Mouse (Mus musculus) gastrocnemius, adult 2 months (tissue): ENCODE measurements around the gene Snapc2. TPM values are rescaled to one million over a fixed set of nuclear protein-coding genes. Genes with fewer than 3 reads are reported as not detected.

Source experiments
- DNase-seq: peaks from one replicate; pipeline ENCODE4 v3.0.0; 2022
- H3K27ac ChIP-seq: fragments of 200-600 bp; 2 replicates; pipeline ENCODE4 v1.8.1; 2022; ENCODE audit warnings: mild to moderate bottlenecking
- H3K4me3 ChIP-seq: fragments of 200-600 bp; 2 replicates; pipeline ENCODE4 v1.8.1; 2022; ENCODE audit warnings: mild to moderate bottlenecking, moderate library complexity
- CTCF ChIP-seq: fragments of 200-600 bp; IDR thresholded peaks from 2 replicates; pipeline ENCODE4 v1.8.1; 2022; ENCODE audit warnings: antibody characterized with exemption, mild to moderate bottlenecking, moderate library complexity
- intact Hi-C: fragments of 180-260 bp; cut with DNase I; formaldehyde crosslinking; loops from one replicate; pipeline ENCODE4 v1.15.1; 2025
- total RNA-seq, 2 experiments: library from RNA; stranded (reverse); gene quantifications; 2 replicates each; pipeline ENCODE4 v1.2.3; 2021

Gene Snapc2
- total RNA-seq, 2 experiments from 2014 or later = 9.8 to 13.0 TPM

- peak within 1 kb of the TSS; percentile 63 for H3K4me3 ChIP-seq
- intact Hi-C loops = no loop called here
- DNase-seq = no peak
- no peak for TF ChIP-seq CTCF
- H3K27ac ChIP-seq = no peak within 1 kb of the TSS
Measured at GRCm38 (mm10) chr8:4216791-4217621, 35.9 kb upstream of the Snapc2 start, which contains the start of gene Prr36. Gene Prr36, minus strand, starts transcription at chr8:4217459.

GRCm38 (mm10) chr8:4219617-4220016 lies 33.3 kb upstream of the Snapc2 start:
- no peak for TF ChIP-seq CTCF
- Histone ChIP-seq H3K27ac (no peak overlapping the region), H3K4me3 (no peak overlapping the region)
- no peak for DNase-seq
- intact Hi-C loops = no loop called here

GRCm38 (mm10) chr8:4222059-4222458 lies 30.8 kb upstream of the Snapc2 start:
- intact Hi-C loops = no loop called here
- no peak for TF ChIP-seq CTCF
- DNase-seq = no peak
- Histone ChIP-seq H3K27ac (no peak overlapping the region), H3K4me3 (no peak overlapping the region)

- peak overlapping the region; percentile 54 for H3K4me3 ChIP-seq
- no peak for TF ChIP-seq CTCF
- intact Hi-C loops = no loop called here
- no peak overlapping the region for H3K27ac ChIP-seq
- no peak for DNase-seq
Measured at GRCm38 (mm10) chr8:4226323-4226722, 26.6 kb upstream of the Snapc2 start.

- no peak for DNase-seq
- H3K4me3 ChIP-seq = peak within 1 kb of the TSS; percentile 54
- intact Hi-C loops = no loop called here
- no peak for TF ChIP-seq CTCF
- no peak within 1 kb of the TSS for H3K27ac ChIP-seq
Measured at GRCm38 (mm10) chr8:4226739-4227347, 26.0 kb upstream of the Snapc2 start, which contains the start of gene Lrrc8e. Gene Lrrc8e, plus strand, starts transcription at chr8:4226827.

- no peak overlapping the region for H3K4me3 ChIP-seq
- no peak overlapping the region for H3K27ac ChIP-seq
- intact Hi-C loops = no loop called here
- DNase-seq = no peak
- no peak for TF ChIP-seq CTCF
Measured at GRCm38 (mm10) chr8:4227919-4228318, 25.0 kb upstream of the Snapc2 start.

GRCm38 (mm10) chr8:4229784-4230183 lies 23.1 kb upstream of the Snapc2 start:
- H3K27ac ChIP-seq = no peak overlapping the region
- DNase-seq = no peak
- H3K4me3 ChIP-seq = no peak overlapping the region
- intact Hi-C loops = no loop called here
- TF ChIP-seq CTCF = no peak

- DNase-seq = no peak
- intact Hi-C loops = no loop called here
- no peak overlapping the region for H3K4me3 ChIP-seq
- no peak for TF ChIP-seq CTCF
- no peak overlapping the region for H3K27ac ChIP-seq
Measured at GRCm38 (mm10) chr8:4230612-4231351, 22.1 kb upstream of the Snapc2 start.

- no peak for DNase-seq
- Histone ChIP-seq H3K27ac (peak overlapping the region; percentile 96), H3K4me3 (peak overlapping the region; percentile 77)
- TF ChIP-seq CTCF = no peak
- intact Hi-C loops = loop anchor here (2.0 to 5.0 kb wide), 3 partner anchors 37 to 439 kb away; partner anchors contain the start of gene Timm44
Measured at GRCm38 (mm10) chr8:4237814-4238433, 15.0 kb upstream of the Snapc2 start.

GRCm38 (mm10) chr8:4238434-4239192 lies 14.3 kb upstream of the Snapc2 start, which contains the start of the genes Map2k7 and Gm49320:
Gene Map2k7, plus strand, starts transcription at chr8:4238740.
Gene Gm49320, plus strand, starts transcription at chr8:4238865.
- DNase-seq = peak; percentile 100
- peak; percentile 62 for TF ChIP-seq CTCF
- H3K27ac ChIP-seq = peak within 1 kb of the TSS; percentile 96
- intact Hi-C loops = loop anchor here (2.0 to 5.0 kb wide), 3 partner anchors 36 to 439 kb away; partner anchors contain the start of gene Timm44
- peak within 1 kb of the TSS; percentile 77 for H3K4me3 ChIP-seq

- no peak for TF ChIP-seq CTCF
- Histone ChIP-seq H3K4me3 (peak overlapping the region; percentile 77), H3K27ac (peak overlapping the region; percentile 96)
- intact Hi-C loops = loop anchor here (2.0 to 5.0 kb wide), 3 partner anchors 35 to 438 kb away; partner anchors contain the start of gene Timm44
- DNase-seq = no peak
Measured at GRCm38 (mm10) chr8:4239193-4239890, 13.5 kb upstream of the Snapc2 start.
